Mouse (Mus musculus) heart, postnatal 4 days (tissue): ENCODE measurements at regions not wholly inside any gene's neighbourhood (a gene's known extent, or its start where the extent isn't known, plus 50 kb on each side); places are given as distances from the start of the nearest gene placed in this dataset.

Experiments
- microRNA-seq, 2 experiments: library from miRNA; unstranded; fragments of <30 nt; microRNA quantifications; one replicate each; pipeline ENCODE4 v1.2.0; 2021 to 2022

Small RNAs in the stretch of these regions (microRNA-seq; reads per million reads assigned to microRNA genes)
- gene Gm44358, result 0 reads per million in 2 experiments
